Mouse (Mus musculus) A20 (cell line): Measurements from ENCODE around the gene Furin.
A peak's percentile ranks its signal among the peaks of the same experiment; 100 is the strongest.

ENCODE experiments used
- DNase-seq: peaks from one replicate; pipeline ENCODE4 v3.0.0-alpha.2; 2011; ENCODE audit warnings: low read depth, low spot score

Gene Furin

DNA sequence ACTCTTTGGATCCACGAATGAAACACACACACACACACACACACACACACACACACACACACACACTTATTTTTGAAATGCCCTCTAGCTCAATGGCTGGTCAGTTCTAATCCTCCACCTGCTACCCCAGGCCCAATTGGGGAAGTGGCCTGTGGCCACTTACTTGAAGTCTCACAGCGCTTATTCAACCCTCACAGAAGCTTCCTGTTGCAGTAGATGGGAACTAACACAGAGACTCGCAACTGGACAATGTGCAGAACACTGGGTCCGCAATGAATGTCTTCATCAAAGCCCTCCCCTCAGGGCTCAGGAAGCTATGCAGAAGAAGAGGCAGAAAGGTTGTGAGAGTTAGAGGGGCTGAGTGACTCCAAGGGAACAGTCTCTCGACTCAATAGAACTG, 22.5 kb upstream of the Furin start:
- DNase-seq: no peak

- DNase-seq: peak; percentile 20
Observed at GRCm38 (mm10) chr7:80426363-80426762, 21.1 kb upstream of the Furin start.

- DNase-seq: peak; percentile 51
Observed at GRCm38 (mm10) chr7:80424722-80425121, 19.5 kb upstream of the Furin start.

GRCm38 (mm10) chr7:80422759-80423480, 17.7 kb upstream of the Furin start:
- DNase-seq: no peak

GRCm38 (mm10) chr7:80421576-80421975, 16.3 kb upstream of the Furin start:
- no peak for DNase-seq

GRCm38 (mm10) chr7:80420586-80420985, 15.3 kb upstream of the Furin start:
- no peak for DNase-seq

DNA sequence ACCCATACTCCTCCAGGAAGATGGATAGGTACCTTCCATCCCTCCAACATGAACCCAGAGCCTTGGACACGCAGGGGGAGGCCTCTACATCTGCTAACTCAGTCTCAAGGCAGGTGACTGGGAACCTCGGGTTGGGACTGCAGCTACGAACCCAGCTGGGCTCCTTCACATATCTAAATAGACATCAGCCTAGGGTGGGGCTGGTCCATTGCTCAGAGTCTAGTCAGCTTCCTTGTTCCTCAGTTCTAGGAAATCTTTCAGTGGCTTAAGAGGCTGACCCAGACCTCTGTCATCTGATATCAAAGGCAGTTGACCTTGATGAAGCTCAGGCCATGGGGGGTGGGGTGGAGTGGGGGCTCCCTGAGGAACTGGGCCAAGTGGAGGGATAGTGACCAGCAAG, 14.0 kb upstream of the Furin start:
- DNase-seq: peak; percentile 22

DNA sequence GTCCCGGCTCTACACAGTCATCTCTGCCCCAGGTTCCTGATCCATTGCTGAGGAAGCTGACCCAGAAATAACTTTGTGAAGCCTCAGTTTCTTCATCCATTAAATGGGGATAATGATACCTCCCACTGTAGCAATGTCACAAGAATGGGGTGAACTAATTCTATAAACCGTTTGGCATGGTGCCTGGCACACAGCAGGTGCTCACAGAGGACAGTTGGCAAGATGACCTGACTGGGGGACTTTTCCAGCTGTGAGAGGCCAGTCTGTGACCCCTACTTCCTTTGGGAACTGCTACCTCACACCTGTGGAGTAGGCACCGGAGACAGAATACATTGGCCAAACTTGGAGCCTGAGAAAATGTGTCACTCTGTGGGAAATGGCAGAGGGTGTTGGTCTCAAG, 12.8 kb upstream of the Furin start:
- DNase-seq: no peak

- DNase-seq: no peak
Observed at GRCm38 (mm10) chr7:80417601-80418000, 12.4 kb upstream of the Furin start.

- no peak for DNase-seq
Observed at GRCm38 (mm10) chr7:80416969-80417368, 11.7 kb upstream of the Furin start.

DNA sequence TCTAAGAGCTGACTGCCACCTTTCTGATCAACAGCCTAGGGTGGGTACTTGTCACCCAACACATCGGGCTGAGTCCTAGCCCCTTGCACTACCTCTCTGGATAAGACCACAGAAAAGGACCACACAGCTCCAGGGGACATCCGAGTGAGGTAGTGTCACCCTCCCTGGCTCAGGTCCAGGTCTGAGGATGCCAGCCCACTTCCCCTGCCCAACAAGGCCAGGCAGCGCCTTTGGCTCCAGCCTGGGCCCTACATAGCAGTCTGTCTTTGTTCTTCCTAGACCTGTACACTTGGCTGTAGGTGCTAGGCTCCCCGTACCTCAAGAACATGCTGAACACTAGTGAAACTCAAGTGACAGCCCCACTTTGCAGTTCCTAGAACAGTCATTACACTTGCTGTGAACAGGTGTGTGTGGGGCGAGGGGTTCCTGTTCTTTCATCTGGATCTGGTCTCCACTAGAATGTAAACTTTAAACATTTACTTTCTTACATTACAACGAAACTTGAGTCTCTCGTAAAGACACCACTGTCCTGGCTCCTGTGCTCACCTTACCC, 9.1 kb upstream of the Furin start:
- DNase-seq: no peak

GRCm38 (mm10) chr7:80413512-80414302, 8.5 kb upstream of the Furin start:
- no peak for DNase-seq

DNA sequence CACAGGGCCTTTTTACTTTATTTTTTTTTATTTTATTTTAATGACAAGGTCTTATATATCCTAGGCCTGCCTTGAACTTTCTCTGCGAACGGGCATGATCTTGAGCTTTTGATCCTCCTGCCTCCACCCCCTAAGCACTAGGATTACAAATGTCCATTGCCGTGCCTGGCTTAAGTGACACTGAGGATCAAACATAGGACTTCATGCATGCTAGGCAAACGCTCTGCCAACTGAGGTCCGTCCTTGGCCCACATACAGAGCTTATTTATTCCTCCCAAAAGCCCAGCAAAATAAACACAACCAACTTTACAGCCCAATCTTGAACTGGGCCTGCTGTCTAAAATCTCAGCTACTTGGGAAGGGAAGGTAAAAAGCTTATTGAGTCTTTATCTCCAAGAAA, 7.5 kb upstream of the Furin start:
- no peak for DNase-seq

DNA sequence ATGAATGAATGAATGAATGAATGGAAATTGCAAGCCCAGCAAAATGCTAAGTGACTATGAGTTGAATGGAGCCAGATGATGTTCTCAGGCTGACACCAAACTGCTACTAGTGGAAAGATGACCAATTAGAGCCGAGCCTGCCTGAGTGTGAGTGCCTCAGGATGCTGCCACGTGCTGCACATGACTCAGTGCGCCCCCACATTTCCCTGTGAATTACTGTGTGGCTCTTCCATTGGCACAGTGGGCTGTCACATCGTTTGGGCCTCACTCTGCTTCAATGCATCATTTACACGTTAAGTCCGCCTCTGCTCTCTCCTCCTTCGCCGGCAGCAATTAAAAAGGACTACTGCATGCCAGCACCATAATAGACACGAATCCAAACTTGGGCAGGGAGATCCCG, 7.0 kb upstream of the Furin start:
- DNase-seq: no peak

DNA sequence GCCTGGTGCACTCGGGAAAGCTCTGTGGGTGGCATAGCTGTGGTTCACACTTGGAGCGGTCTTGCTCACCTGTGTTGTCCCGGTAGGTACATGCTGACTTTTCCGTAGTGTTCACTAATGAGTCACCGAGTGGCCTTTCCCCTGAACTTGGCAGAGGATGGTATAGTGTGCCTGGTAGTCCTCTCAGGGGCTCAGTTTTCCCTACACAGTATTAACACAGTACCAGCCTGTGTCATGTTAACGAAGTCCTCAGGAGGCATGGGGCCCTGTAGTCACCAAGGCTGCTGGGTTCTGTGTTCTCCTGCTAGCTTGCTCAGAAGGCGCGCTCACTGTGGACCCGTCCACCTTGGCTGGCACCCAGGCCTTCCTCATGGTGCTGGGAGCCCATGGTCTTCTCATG, 5.1 kb upstream of the Furin start:
- DNase-seq: no peak

GRCm38 (mm10) chr7:80407712-80408111, 2.5 kb upstream of the Furin start:
- DNase-seq: no peak

GRCm38 (mm10) chr7:80406186-80406585, 950 bp upstream of the Furin start:
- DNase-seq: no peak

- no peak for DNase-seq
Observed at GRCm38 (mm10) chr7:80404101-80404894, 938 bp downstream of the Furin start.

DNA sequence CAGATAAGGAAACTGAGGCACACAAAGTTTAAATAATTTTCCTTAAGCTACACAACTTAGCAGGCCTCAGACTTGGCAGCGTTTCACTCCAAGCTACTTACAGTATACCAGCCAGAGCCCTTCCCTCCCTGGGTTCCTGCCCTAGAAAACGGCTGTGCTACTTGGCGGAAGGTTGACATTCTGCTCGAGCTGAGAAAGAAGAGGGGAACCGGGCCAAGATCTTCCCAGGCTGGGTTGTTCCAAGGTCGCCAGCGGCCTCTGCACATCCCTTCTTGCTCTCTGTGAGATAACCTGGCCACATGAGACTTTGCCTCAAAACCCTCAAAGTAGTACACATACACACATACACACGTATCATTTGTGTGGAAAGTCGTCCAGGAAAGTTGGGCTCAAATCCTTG, 1.7 kb downstream of the Furin start:
- DNase-seq: no peak

DNA sequence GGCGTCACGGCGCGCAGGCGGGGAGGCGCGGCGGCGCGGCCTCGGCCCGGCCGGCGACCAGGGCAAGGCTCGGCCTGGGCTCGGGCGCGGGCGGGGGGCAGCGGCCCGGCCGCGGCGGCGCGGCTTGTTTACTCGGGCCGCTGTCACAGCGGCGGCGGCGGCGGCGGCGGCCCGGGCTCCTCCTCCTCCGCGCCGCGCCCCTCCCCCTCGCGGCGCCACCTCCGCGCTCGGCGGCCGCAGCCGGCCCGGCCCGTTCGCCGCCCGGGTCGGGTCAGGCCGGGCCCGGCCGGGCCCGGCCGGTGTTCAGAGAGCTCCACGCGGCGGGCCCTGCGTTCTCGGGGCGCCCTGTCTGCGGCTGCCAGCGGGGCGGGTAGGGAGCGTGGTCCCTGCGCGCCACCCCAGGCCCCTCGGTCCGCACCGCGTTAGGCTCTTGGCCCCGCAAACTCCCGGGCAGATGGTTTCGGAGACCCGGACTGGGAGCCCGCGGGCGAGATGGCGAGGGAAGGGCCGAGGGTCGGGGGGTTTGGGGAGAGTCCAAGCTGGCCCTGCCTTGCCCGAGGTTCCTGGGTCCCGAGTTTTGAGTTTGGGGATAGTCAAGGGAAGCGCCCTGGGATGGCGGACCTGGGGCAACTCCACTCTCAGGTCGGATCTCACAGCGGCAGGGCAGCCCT, 2.5 kb downstream of the Furin start:
- DNase-seq: peak; percentile 65

DNA sequence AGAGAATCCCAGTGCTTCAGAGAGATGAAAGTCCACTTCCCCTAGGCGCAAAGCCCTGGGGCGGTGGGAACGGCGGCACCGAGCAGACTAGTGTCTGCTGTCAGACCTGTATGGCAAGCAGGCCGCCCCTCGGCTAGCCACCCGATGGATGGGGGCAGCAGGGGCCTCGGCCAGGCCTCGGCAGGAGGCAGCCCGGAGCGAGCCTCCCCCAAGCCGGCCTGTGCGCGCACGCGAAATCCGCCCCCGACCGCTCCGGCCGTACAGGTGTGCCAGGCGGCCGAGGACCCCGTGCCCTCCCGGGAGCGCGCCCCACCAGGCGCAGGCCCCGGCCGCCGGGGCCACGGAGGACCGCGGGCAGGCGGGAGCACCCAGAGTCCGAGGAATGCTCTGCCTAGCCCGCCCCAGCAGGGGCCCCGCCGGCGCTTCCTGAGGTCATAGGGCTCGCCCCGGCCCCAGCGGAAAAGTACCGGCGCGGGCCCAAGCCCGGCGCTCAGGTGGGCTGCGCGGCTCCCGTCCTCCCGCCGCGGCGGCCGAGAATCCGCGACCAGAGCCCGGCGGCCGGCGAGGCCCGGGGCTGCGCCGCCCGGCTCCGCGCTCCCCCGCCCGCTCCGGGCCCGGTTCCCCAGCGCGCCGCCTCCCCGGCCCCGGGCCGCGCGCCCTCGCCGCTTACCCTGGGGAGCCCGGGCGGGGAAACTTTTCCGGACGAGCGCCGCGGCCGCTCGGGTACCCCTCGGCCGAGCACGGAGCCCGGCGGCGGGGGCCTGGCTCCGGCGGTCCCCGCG, 3.2 kb downstream of the Furin start:
- DNase-seq: peak; percentile 69
